Mouse (Mus musculus) bone marrow, adult 2 months (tissue): Measurements from ENCODE around the gene Nhlrc4.

Experiments used
- CTCF ChIP-seq: fragments of 200-500 bp; IDR thresholded peaks from 2 replicates; pipeline ENCODE4 v1.5.1; 2011; ENCODE audit warnings: low read length, control low read depth; ENCODE audit not compliant: control insufficient read depth, insufficient read depth
- POLR2A ChIP-seq: fragments of 200-500 bp; IDR thresholded peaks from 2 replicates; pipeline ENCODE4 v1.6.1; 2011; ENCODE audit warnings: low read depth, mild to moderate bottlenecking, control low read depth, low read length, borderline replicate concordance; ENCODE audit not compliant: control insufficient read depth

DNA sequence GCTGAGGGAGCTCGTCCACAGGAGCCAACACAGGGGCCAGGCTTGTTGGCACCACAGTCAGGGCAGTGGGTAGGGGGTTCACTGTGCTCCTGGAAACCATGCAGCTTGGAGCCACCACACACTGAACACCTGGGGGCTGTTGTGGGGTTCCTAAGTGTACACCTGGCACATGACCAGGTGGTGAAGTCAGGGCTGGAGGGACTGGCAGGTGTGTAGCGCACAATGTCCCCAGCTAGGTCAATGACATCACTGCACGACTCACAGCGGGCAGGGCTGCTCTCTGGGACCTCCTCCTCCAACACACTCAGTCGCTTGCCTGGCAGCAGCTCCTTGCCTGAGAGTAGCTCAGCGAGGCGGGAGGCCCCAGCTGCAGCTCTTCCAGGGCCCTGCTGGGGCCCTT is 19.5 kb upstream of the Nhlrc4 start:
- TF ChIP-seq CTCF (no peak), POLR2A (no peak; the same call in 1 of the 2 replicates)
